Mouse (Mus musculus): ENCODE results near the gene Galk2.

DNA sequence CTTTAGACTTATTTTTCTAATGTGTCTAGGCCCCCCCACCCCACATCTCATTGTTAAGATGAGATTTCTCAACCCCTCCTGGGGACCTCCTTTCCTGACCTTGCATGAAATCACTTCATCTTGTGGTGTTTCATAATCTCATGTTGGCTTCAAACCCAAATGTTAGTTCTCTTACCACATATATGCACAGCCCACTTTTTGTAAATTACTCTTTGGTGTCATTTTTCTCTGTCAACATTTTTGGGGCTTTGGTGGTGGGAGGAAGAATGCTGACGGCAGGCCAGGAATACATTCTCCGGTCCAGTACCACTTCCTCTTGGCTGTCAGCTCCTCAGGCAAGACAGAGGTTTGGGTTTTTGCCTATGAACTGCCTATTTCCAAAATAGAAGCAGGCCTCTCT, 71.0 kb downstream of the Galk2 start:
- no peak for TF ChIP-seq CTCF (IDR thresholded peaks at IDR 0.05)
- TF ChIP-seq POLR2A (IDR thresholded peaks at IDR 0.05; ENCODE audit: insufficient read depth, low read depth, low read length), result no peak
- TF ChIP-seq EP300 (IDR thresholded peaks at IDR 0.05; ENCODE audit: insufficient read depth, low read depth, low read length), result no peak

Data from heart, adult 2 months (tissue).